Mouse (Mus musculus) heart, adult 11 months (tissue): ENCODE results near the gene Adgrl3.

ENCODE experiments used
- DNase-seq: peaks from one replicate; pipeline ENCODE4 v3.0.0; 2022

Gene Adgrl3

DNA sequence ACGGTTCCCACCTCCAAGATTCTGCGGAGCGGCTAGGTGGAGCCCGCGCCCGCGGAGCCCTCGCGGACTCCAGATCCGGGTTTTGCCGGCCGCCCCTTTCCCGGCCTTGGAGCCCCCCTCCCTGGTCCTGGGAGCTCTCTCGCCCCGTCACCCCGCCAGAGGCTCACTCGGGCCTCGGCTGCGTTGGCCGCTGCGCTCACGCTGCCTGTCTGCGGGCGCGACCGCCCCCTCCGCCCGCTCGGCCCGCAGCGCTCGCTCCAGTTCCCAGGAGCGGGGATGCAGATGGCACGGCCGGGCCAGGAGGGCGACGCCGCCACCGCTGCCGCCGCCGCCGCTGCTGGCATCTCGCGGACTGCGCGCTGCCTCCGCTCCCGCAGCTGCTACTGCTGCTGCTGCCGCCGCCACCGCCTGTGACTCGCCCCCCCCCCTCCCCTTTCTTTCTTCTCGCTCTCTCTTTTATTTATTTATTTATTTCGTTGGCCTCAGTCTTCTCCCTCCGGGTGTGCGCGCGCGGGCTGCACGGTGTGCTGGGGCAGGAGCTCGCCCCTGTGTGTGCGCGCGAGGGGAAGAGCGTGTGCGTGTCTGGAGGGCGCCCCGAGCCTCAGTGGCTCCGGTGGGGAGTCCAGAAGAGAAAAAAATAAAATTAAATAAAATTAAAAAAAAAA lies at the start of gene Adgrl3:
Adgrl3 (plus strand) TSS at position 549 of the 665 bp plus-strand sequence.
- DNase-seq = peak; percentile 97

- DNase-seq = no peak
These were observed 772 bp upstream of the Adgrl3 start for GRCm38 (mm10) chr5:81019166-81019565.

DNA sequence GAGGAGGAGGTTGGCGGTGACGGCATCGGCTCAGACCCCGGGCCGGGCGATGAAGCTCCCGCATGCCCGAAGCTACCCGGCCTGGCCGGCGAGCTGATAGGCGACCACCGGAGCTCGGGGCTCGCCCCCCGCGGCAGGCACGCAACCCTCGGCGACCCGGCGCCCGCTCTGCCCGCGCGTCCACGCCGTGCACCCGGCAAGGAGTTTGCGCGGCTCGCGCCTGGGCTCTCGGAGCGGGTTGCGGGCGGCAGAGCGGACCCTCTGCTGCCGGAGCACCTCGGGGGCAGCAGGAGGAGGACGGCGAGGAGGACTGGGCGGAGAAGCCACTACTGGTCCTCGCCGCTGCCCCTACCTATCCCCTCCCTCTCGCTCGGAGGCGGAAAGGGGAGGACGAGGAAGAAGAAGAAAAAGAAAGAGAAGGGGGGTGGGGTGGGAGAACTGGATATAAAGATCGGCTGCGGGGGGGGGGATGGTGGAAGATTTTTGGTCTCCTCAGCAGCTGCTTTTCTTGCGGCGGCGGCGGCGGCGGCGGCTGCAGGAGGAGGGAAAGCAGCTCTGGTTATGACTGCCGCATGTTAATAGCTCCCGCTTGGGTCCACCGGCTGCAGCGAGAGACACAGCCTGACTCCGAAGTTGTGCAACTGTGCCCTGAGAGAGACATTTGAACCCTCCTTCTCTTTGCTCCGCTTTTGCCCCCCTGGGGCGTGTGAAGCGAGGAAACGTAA lies 505 bp downstream of the Adgrl3 start:
- peak; percentile 95 for DNase-seq

DNA sequence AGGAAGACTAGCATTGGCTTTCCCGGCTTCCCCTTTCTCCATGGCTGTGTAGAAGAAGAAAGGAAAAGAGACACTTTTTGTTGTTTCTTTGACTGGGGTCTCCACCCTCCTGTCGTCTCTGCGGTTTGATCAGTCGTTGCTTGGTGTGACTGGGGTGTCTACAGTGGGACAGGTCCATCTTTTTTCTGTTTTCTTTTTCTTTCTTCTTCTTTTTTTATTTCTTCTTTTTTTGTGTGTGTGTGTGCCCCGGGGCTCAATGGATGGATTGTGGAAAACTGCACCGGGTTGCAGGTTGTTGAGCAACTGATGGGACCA lies 1.0 kb downstream of the Adgrl3 start:
- no peak for DNase-seq

DNA sequence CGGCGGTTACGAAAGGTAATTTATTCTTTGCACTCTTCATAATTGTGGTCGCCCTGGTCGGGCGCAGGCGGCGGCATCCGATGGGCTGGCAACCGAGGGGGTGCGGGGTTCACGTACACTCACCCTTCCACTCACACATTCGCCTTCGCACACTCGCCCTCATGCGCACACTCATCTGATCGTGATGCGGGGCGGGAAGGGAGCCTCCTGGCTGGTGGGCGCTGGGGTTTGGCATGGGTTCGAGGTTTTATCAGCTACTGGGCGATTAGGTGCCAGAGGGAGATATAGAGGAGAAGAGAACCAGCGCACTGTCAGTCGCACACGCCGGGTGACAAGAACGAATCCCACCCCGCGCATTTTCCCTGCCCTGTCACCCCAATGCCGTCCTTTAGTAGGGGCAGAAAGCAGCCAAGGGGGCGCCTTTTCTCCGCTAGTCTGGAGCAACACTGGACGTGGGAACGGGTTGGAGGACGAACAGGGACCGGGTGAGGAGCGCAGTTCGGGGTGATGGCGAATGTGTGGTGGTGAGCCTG lies 1.5 kb downstream of the Adgrl3 start:
- DNase-seq = peak; percentile 94

DNA sequence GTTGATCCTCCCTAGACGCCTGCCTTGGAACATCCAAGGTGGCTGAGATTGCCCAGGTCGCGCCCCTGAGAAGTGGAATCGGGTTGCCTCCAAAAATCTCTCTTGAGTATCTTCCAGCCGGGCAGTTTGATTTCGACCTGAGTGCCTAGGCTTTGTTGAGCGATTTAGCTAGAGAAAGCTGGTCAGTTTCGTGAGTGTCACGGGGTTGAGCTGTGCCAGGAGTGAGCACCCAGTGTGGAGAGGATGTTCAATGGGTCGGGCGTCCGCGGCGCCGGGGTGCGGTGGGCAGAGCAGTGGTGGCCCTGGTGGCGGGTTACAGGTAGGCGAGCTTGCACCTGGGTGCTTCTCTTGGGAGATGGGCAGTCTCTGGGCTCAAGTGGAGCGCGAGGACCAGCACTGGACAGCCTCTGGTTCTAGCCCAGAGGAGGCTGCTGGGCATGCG lies 1.9 kb downstream of the Adgrl3 start:
- DNase-seq = no peak

DNA sequence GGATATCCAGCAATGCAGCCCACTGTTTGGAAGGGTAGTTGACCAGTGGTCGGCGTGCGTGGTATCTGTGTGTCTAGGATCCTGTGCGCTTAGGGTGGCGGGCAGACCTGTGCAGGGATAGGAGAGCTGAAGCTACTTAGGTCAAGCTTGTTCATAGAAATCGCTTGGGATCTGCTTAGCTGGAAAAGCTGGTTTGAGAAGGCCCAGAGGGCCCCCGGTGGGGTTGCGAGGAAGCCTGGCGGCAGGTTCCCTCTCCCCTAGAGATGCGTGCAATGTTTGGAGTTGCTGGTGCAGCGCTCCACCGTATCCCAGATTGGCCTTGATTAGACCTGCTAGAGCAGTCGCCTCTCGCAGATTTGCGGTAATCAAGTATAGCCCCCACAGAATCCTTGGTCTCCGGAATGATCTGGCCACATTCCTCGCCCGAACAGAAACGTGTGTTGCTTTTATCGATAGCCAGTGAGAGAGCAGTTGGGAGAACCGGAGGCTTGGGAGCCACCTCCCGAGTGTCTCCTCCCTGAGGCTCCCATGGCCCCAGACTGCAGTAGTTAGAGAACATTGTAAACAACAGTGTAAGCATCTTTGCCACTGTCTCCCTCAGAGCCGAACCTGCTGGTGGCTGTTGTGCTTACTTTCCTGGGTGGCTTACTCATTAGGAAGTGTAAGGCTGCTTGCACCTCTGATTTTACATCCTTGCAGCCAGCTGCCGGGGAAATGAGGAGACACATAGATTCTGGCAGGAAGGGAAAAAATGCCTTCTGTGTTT lies 2.6 kb downstream of the Adgrl3 start:
- DNase-seq = peak; percentile 87

GRCm38 (mm10) chr5:81023923-81024715 lies 4.2 kb downstream of the Adgrl3 start:
- peak; percentile 93 for DNase-seq

DNA sequence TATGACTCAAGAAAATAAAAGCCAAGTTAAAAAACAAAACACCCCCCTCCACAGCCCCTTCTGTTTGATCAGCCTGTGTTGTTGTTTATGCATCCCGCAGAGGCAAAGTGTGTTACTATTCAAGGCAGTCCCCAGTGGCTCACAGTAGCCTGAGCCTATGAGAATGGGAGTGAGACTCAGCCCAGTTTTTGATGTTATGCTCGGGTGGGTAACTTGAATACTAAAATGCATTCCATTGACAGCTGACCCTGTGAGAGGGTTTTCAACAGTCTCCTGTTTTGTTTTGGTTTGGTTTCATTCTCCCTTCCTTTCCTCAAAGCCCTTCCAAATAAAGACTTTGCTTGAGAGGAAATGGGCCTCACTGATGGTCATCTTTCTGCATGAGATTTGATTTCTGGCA lies 8.9 kb downstream of the Adgrl3 start:
- DNase-seq = no peak

- DNase-seq = no peak
These were observed 17.2 kb downstream of the Adgrl3 start for GRCm38 (mm10) chr5:81037091-81037490.

GRCm38 (mm10) chr5:81043875-81044274 lies 23.9 kb downstream of the Adgrl3 start:
- DNase-seq = no peak

DNA sequence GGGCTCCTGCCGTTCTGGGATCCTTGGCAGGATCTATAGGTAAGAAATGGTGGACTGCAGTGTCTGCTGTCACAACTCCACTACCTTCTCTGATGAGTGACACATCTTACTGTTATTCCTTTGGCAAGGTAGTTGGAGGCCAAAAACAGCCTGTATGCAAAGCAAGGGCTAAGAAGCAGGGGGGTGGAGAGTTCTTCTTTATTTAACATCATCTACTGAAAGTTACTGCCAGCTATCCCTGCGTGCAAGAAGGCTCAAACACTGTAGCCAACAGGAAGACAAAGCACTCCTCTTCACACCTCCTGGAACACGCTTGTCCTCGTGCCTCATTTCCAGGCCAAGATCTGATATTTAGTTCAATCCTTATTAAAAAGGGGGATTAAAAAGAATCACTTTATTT lies 26.2 kb downstream of the Adgrl3 start:
- no peak for DNase-seq

DNA sequence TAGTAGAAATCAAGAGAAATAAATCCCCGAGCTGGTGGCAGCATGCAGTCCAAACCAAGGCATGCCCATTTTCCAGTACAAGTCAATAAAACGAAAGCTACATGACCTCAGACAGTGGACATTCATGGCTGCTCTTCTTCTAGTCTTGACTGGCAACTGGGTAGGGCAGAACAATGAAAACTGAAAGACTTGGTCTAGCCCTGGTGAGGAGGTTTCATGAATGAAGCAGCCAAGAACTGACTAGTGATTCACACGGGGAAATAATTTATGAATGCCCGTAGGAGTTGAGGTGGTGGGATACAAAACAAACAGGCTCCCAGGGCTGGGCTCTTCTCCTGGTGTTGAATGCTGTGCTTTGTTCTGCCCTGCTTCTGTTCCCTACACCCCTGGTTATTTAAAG lies 34.7 kb downstream of the Adgrl3 start:
- DNase-seq = no peak

GRCm38 (mm10) chr5:81055253-81055652 lies 35.3 kb downstream of the Adgrl3 start:
- DNase-seq = no peak

- DNase-seq = no peak
These were observed 38.2 kb downstream of the Adgrl3 start for GRCm38 (mm10) chr5:81058122-81058521.

GRCm38 (mm10) chr5:81060950-81061349 lies 41.0 kb downstream of the Adgrl3 start:
- no peak for DNase-seq

DNA sequence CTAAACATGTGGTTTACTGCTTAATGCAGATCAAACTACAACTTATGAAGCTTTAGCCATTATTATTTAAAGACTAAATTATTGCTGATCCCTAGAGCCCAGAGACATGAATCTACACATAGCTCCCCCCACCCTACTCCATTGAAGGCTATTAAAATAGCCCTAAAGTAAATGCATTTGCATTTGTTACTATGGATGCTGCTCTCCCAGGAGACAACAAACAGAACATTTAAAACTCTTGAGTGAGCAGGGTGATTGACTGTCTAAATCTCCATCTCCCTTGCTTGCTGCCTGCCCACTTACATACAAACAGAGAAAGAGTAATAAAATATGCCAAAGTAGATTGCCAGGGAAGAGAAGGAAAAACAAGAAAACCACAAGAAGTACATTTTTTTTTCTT lies 41.4 kb downstream of the Adgrl3 start:
- no peak for DNase-seq

DNA sequence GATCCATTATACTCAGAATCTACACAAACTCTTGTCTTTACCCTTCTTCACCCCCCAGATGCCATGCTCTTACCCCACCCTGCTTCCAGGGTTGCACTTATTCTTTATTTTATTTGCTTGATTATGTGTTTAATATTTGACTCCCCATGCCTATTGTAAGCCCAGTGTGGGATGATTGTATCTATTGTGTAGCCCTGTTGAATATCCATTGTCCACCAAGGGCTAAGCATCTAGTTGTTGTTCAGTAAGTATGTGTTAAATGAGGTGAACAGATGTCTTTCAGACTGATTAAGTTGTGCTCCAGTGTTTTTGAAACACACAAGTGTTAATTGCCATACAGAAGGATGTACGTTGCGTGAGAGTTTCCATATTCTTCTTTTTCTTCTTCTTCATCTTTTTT lies 44.1 kb downstream of the Adgrl3 start:
- no peak for DNase-seq

DNA sequence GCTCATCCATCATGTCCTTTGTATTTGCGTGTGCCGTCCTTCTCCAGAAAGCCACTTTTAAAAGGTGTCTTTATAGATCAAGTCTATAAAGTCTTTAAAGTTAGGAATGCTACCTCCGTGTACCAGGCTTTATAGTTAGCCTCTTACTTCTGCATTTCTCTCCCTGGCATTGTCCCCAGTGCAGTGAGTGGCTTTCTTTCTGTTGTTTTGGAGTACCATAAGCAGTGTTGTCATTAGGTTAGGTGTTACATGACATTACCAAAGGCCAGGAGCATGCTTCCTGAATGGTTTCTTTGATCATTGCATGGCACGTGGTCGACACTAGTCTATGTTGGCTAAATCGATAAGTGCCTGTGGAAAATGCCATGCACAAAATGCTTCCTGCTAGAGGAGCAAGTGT lies 48.2 kb downstream of the Adgrl3 start:
- no peak for DNase-seq

DNA sequence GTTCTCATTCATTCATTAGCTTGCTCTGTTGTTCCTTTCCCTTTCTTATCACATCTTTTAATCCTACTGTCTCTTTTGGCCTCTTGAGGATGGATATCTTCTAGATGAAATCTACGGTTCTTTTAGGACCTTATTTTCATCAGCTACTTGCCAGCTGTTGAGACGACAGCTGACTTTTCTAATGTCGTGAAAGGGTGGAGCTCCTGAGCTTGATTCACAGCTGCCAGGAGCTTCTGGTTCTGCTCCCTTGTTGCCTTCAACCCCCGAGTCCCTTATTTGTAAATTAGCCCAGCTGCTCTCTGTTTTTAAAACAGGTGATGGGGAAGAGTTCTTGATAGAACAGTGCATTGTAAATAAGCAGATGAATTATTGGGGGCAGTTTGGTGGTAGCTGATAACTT lies 48.9 kb downstream of the Adgrl3 start:
- DNase-seq = no peak

DNA sequence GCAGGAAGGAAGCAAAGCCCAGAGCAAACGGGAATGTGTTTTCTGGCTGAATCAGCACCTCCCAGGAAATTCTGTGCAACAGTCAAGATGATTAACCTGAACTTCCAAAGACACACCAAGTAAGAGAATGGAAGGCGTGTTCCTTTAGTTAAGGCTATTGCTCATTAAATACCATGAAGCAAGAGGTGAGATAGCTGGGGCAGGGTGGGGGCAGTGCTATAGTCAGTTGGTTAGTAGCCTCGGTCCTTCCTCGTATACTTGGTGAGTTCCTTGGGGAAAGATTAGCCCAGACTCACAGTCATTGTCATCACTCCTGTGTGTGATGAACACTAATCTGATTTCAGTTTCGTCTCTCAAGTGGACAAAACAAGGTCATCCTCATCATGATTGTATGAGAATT lies 53.0 kb downstream of the Adgrl3 start:
- DNase-seq = no peak

DNA sequence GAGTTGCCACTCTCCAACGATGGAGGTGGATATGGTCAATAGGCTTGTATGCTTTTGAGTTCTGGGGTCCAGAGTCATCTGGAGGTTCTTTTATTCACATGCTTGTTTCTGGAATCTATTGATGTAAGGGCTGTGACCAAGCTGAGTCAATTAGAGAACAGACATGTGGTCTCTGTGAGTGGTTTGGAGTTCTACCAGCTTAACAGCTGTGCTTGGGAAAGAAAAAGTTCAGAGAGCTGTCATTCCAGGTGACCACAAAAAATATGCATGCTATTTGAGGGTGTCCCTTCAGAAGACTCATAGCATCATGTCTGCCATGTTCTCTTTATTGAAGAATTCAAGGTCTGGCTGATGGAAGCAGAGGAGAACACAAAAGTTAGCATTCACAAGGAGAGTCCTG lies 53.9 kb downstream of the Adgrl3 start:
- no peak for DNase-seq

- DNase-seq = no peak
These were observed 56.4 kb downstream of the Adgrl3 start for GRCm38 (mm10) chr5:81076377-81076776.
